Mouse (Mus musculus): ENCODE measurements around the gene Cdca4. TPM values are rescaled to one million over a fixed set of nuclear protein-coding genes. Genes with fewer than 3 reads are reported as not detected.
"Not testable (repeated sequence)": the region's sequence is repeated elsewhere in the genome, so short reads cannot be mapped to it uniquely, and the experiment has no call there.

Gene Cdca4
- total and polyA plus RNA-seq, 3 experiments, result 78.0 to 128 (median 78.0) TPM

- Histone ChIP-seq H3K27ac (ENCODE audit: insufficient read depth, low read depth) (no peak overlapping the region), H3K79me2 (replicated peaks; ENCODE audit: control insufficient read depth, extremely low read depth, insufficient read depth, poor library complexity, severe bottlenecking) (no peaks in the 10 kb centered on the region), H3K9me3 (replicated peaks; ENCODE audit: low read length) (peaks cover 17% of the 10 kb centered on the region), H3K9ac (ENCODE audit: insufficient read depth, low read depth) (no peak overlapping the region), H3K4me1 (ENCODE audit: control insufficient read depth in 1 of 2, insufficient read depth in 2 of 2) (peaks cover 0 to 7% of the 10 kb centered on the region in 2 experiments; a peak in 1 of 4 replicates), H3K27me3 (replicated peaks) (no peaks in the 10 kb centered on the region), H3K4me3 (replicated peaks in 1 of 3; ENCODE audit: low read depth in 2 of 3, low read length in 2 of 3, poor library complexity in 1 of 3) (no peak overlapping the region), H3K36me3 (replicated peaks in 1 of 2; ENCODE audit: control insufficient read depth in 1 of 2, insufficient read depth in 1 of 2, low read length in 1 of 2) (peaks cover 0 to 6% of the 10 kb centered on the region in 2 experiments), H3K4me2 (ENCODE audit: insufficient read depth, low read depth, poor library complexity, severe bottlenecking) (no peak overlapping the region)
- DNase-seq (ENCODE audit: extremely low read depth), result peak; percentile 87
- TF ChIP-seq CHD1 (IDR thresholded peaks at IDR 0.05; ENCODE audit: low read depth, low read length), result no peak
- TF ChIP-seq SMC3 (IDR thresholded peaks at IDR 0.05; ENCODE audit: low read depth, low read length), result peak; percentile 97
- TF ChIP-seq CTCF (conservative IDR thresholded peaks at IDR 0.05 in 1 of 2, IDR thresholded peaks at IDR 0.05 in 1 of 2; ENCODE audit: low read depth in 2 of 2, low read length in 2 of 2), result peak; percentile 93 to 98
- TF ChIP-seq ZC3H11A (IDR thresholded peaks at IDR 0.05; ENCODE audit: low read depth, low read length), result peak; percentile 71
- in situ Hi-C loops (cut with MboI; ENCODE audit: low pct_ligation_motif_present, low pct_unique_long_range_greater_than_20kb, low sequenced_read_pairs), result no loop called here
- dilution Hi-C loops (cut with MboI; ENCODE audit: extremely low pct_ligation_motif_present, extremely low pct_unique_long_range_greater_than_20kb, low sequenced_read_pairs), result no loop called here
These were observed 14.6 kb upstream of the Cdca4 start for GRCm38 (mm10) chr12:112843803-112844202.

- H3K79me2 ChIP-seq (replicated peaks; ENCODE audit: control insufficient read depth, extremely low read depth, insufficient read depth, poor library complexity, severe bottlenecking); DNase-seq (ENCODE audit: extremely low read depth); H3K4me2 ChIP-seq (ENCODE audit: insufficient read depth, low read depth, poor library complexity, severe bottlenecking); H3K4me1 ChIP-seq (ENCODE audit: control insufficient read depth in 1 of 2, insufficient read depth in 2 of 2); dilution Hi-C loops (cut with MboI; ENCODE audit: extremely low pct_ligation_motif_present, extremely low pct_unique_long_range_greater_than_20kb, low sequenced_read_pairs); H3K36me3 ChIP-seq (replicated peaks in 1 of 2; ENCODE audit: control insufficient read depth in 1 of 2, insufficient read depth in 1 of 2, low read length in 1 of 2); H3K27ac ChIP-seq (ENCODE audit: insufficient read depth, low read depth); H3K9ac ChIP-seq (ENCODE audit: insufficient read depth, low read depth); H3K4me3 ChIP-seq (replicated peaks in 1 of 3; ENCODE audit: low read depth in 2 of 3, low read length in 2 of 3, poor library complexity in 1 of 3); in situ Hi-C loops (cut with MboI; ENCODE audit: low pct_ligation_motif_present, low pct_unique_long_range_greater_than_20kb, low sequenced_read_pairs); H3K27me3 ChIP-seq (replicated peaks): not testable (repeated sequence)
- peaks cover 10% of the 10 kb centered on the region for H3K9me3 ChIP-seq (replicated peaks; ENCODE audit: low read length)
These were observed 12.9 kb upstream of the Cdca4 start for GRCm38 (mm10) chr12:112842128-112842527.

DNA sequence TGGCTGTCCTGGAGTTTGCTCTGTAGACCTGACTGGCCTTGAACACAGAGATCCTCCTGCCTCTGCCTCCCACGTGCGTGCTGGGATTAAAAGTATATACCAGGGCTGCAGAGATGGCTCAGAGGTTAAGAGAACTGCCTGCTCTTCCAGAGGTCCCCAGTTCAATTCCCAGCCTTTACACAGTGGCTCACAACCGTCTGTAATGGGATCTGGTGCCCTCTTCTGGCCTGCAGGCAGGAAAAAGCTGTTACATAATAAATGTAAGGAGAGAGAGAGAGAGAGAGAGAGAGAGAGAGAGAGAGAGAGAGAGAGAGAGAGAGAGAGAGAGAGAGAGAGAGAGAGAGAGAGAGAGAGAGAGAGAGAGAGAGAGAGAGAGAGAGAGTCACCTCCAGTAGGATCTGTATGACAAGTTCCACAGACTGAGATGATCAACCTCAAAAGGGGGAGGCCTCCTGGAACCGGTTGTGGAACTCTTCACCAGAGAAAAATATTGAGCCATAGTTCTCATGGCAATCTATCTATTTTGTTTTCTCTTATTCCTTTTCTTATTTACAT is 12.2 kb upstream of the Cdca4 start:
- H3K4me3 ChIP-seq (replicated peaks in 1 of 3; ENCODE audit: low read depth in 2 of 3, low read length in 2 of 3, poor library complexity in 1 of 3); H3K27ac ChIP-seq (ENCODE audit: insufficient read depth, low read depth); in situ Hi-C loops (cut with MboI; ENCODE audit: low pct_ligation_motif_present, low pct_unique_long_range_greater_than_20kb, low sequenced_read_pairs); dilution Hi-C loops (cut with MboI; ENCODE audit: extremely low pct_ligation_motif_present, extremely low pct_unique_long_range_greater_than_20kb, low sequenced_read_pairs); H3K4me1 ChIP-seq (ENCODE audit: control insufficient read depth in 1 of 2, insufficient read depth in 2 of 2); H3K79me2 ChIP-seq (replicated peaks; ENCODE audit: control insufficient read depth, extremely low read depth, insufficient read depth, poor library complexity, severe bottlenecking); DNase-seq (ENCODE audit: extremely low read depth); H3K9ac ChIP-seq (ENCODE audit: insufficient read depth, low read depth); H3K36me3 ChIP-seq (replicated peaks in 1 of 2; ENCODE audit: control insufficient read depth in 1 of 2, insufficient read depth in 1 of 2, low read length in 1 of 2); H3K4me2 ChIP-seq (ENCODE audit: insufficient read depth, low read depth, poor library complexity, severe bottlenecking); H3K27me3 ChIP-seq (replicated peaks): not testable (repeated sequence)
- H3K9me3 ChIP-seq (replicated peaks; ENCODE audit: low read length), result peaks cover 10% of the 10 kb centered on the region
- peak in 1 of 2 experiments; percentile 16; a peak in 1 of 4 replicates for TF ChIP-seq CTCF (conservative IDR thresholded peaks at IDR 0.05 in 1 of 2, IDR thresholded peaks at IDR 0.05 in 1 of 2; ENCODE audit: low read depth in 2 of 2, low read length in 2 of 2)
